Mouse (Mus musculus): Measurements from ENCODE around the gene Rpl3l. TPM values are rescaled to one million over a fixed set of nuclear protein-coding genes. Genes with fewer than 3 reads are reported as not detected.

Gene Rpl3l
- polyA plus RNA-seq, 1 experiment from 2014 or later: not detected

- H3K27ac ChIP-seq (ENCODE audit: low read depth, low read length): no peak overlapping the region
- no peak for DNase-seq (ENCODE audit: low spot score)
- no peak overlapping the region for H3K4me2 ChIP-seq (ENCODE audit: low read depth)
- H3K4me1 ChIP-seq (ENCODE audit: control insufficient read depth, insufficient read depth, low read length): no peaks in the 10 kb centered on the region
- no peaks in the 10 kb centered on the region for H3K9me3 ChIP-seq (ENCODE audit: control insufficient read depth, low read length)
- ATAC-seq (ENCODE audit: insufficient read depth, low FRiP score, low TSS enrichment): no peak
- H3K27me3 ChIP-seq (ENCODE audit: control insufficient read depth, insufficient read depth, low read length): no peaks in the 10 kb centered on the region
- H3K36me3 ChIP-seq (ENCODE audit: control insufficient read depth, insufficient read depth, low read length): no peaks in the 10 kb centered on the region
- H3K4me3 ChIP-seq (ENCODE audit: low read depth, low read length): no peak overlapping the region
- 85% methylated on average over 21 of the region's 21 CpGs for WGBS
- H3K9ac ChIP-seq (ENCODE audit: low read length): no peak overlapping the region
Observed at GRCm38 (mm10) chr17:24733434-24734050, 5.9 kb downstream of the Rpl3l start.

GRCm38 (mm10) chr17:24734513-24734912 is 6.9 kb downstream of the Rpl3l start:
- 84% methylated on average over 1 of the region's 1 CpGs for WGBS
- Histone ChIP-seq H3K4me1 (ENCODE audit: control insufficient read depth, insufficient read depth, low read length) (no peaks in the 10 kb centered on the region), H3K27me3 (ENCODE audit: control insufficient read depth, insufficient read depth, low read length) (no peaks in the 10 kb centered on the region), H3K27ac (ENCODE audit: low read depth, low read length) (no peak overlapping the region), H3K4me2 (ENCODE audit: low read depth) (no peak overlapping the region), H3K9me3 (ENCODE audit: control insufficient read depth, low read length) (no peaks in the 10 kb centered on the region), H3K36me3 (ENCODE audit: control insufficient read depth, insufficient read depth, low read length) (no peaks in the 10 kb centered on the region), H3K4me3 (ENCODE audit: low read depth, low read length) (no peak overlapping the region), H3K9ac (ENCODE audit: low read length) (no peak overlapping the region)
- DNase-seq (ENCODE audit: low spot score) (no peak), ATAC-seq (ENCODE audit: insufficient read depth, low FRiP score, low TSS enrichment) (no peak)

DNA sequence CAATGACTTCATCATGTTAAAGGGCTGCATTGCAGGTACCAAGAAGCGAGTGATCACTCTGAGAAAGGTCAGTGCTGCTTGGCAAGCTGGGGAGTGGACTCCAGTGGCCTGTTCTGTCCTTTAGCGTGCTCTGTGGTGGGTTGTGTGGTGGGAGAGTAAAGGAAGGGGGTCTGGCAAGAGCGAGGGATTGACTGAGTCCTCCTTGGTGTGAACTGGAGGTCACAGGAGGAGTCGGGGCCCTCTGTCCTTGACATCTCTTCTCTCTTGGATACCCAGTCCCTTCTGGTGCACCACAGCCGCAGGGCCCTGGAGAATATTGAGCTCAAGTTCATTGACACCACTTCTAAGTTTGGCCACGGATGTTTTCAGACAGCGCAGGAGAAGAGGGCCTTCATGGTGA is 7.8 kb downstream of the Rpl3l start:
- Histone ChIP-seq H3K9me3 (ENCODE audit: control insufficient read depth, low read length) (no peaks in the 10 kb centered on the region), H3K4me1 (ENCODE audit: control insufficient read depth, insufficient read depth, low read length) (no peaks in the 10 kb centered on the region), H3K27ac (ENCODE audit: low read depth, low read length) (no peak overlapping the region), H3K4me2 (ENCODE audit: low read depth) (no peak overlapping the region), H3K4me3 (ENCODE audit: low read depth, low read length) (no peak overlapping the region), H3K36me3 (ENCODE audit: control insufficient read depth, insufficient read depth, low read length) (no peaks in the 10 kb centered on the region), H3K27me3 (ENCODE audit: control insufficient read depth, insufficient read depth, low read length) (no peaks in the 10 kb centered on the region), H3K9ac (ENCODE audit: low read length) (no peak overlapping the region)
- ATAC-seq (ENCODE audit: insufficient read depth, low FRiP score, low TSS enrichment) (no peak), DNase-seq (ENCODE audit: low spot score) (no peak)
- 89% methylated on average over 7 of the region's 7 CpGs for WGBS

GRCm38 (mm10) chr17:24736330-24737051 is 8.9 kb downstream of the Rpl3l start, which contains the start of gene Msrb1:
Msrb1 (plus strand) TSS chr17:24736642.
- ATAC-seq (ENCODE audit: insufficient read depth, low FRiP score, low TSS enrichment) (peak; percentile 96), DNase-seq (ENCODE audit: low spot score) (peak; percentile 95)
- no peaks in the 10 kb centered on the region for H3K36me3 ChIP-seq (ENCODE audit: control insufficient read depth, insufficient read depth, low read length)
- 1% methylated on average over 29 of the region's 29 CpGs for WGBS
- no peak within 1 kb of the TSS for H3K27ac ChIP-seq (ENCODE audit: low read depth, low read length)
- no peaks in the 10 kb centered on the region for H3K4me1 ChIP-seq (ENCODE audit: control insufficient read depth, insufficient read depth, low read length)
- peak within 1 kb of the TSS; percentile 57 for H3K9ac ChIP-seq (ENCODE audit: low read length)
- H3K9me3 ChIP-seq (ENCODE audit: control insufficient read depth, low read length): no peaks in the 10 kb centered on the region
- H3K27me3 ChIP-seq (ENCODE audit: control insufficient read depth, insufficient read depth, low read length): no peaks in the 10 kb centered on the region
- H3K4me3 ChIP-seq (ENCODE audit: low read depth, low read length): peak within 1 kb of the TSS; percentile 59
- H3K4me2 ChIP-seq (ENCODE audit: low read depth): peak within 1 kb of the TSS; percentile 90

DNA sequence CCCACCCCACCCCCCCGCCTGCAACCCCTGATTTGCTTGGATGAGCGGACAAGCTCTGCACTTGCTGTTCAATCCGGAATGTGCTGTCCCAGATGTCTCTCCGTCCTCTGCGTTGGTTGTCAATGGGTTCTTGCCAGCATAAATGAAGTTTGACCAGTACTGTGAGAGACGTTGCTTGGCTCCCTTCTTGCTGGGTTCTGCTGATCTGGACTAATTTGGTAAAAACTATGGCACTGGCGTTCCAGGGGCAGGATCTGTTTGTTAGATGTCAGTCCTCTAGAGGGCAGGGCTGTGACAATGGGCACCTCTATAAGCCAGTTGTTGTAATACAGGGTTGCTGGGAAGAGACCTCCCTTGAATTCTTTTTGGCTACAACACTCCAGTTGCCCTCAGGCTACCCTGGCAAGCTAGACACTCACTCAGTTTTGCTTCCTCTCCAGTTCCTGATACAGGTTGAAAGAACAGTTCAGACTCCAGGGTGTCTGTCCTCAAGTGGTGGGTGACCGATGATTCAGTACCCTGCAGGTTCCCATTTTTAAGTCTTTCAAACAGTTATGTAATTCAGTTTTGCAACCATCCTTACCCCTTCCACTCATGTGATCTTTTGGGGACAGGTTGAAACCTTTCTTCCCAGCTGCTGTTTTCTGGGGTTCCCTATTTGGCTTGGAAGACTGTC is 9.7 kb downstream of the Rpl3l start:
- H3K4me1 ChIP-seq (ENCODE audit: control insufficient read depth, insufficient read depth, low read length): no peaks in the 10 kb centered on the region
- H3K36me3 ChIP-seq (ENCODE audit: control insufficient read depth, insufficient read depth, low read length): no peaks in the 10 kb centered on the region
- no peaks in the 10 kb centered on the region for H3K9me3 ChIP-seq (ENCODE audit: control insufficient read depth, low read length)
- DNase-seq (ENCODE audit: low spot score): no peak
- WGBS: 28% methylated on average over 8 of the region's 8 CpGs
- peak overlapping the region; percentile 90 for H3K4me2 ChIP-seq (ENCODE audit: low read depth)
- H3K9ac ChIP-seq (ENCODE audit: low read length): peak overlapping the region; percentile 57; the same call in 1 of the 2 replicates
- ATAC-seq (ENCODE audit: insufficient read depth, low FRiP score, low TSS enrichment): no peak
- H3K27me3 ChIP-seq (ENCODE audit: control insufficient read depth, insufficient read depth, low read length): no peaks in the 10 kb centered on the region
- peak overlapping the region; percentile 59 for H3K4me3 ChIP-seq (ENCODE audit: low read depth, low read length)
- H3K27ac ChIP-seq (ENCODE audit: low read depth, low read length): no peak overlapping the region

GRCm38 (mm10) chr17:24738238-24738637 is 10.6 kb downstream of the Rpl3l start:
- ATAC-seq (ENCODE audit: insufficient read depth, low FRiP score, low TSS enrichment) (no peak), DNase-seq (ENCODE audit: low spot score) (no peak)
- Histone ChIP-seq H3K4me3 (ENCODE audit: low read depth, low read length) (no peak overlapping the region), H3K9me3 (ENCODE audit: control insufficient read depth, low read length) (no peaks in the 10 kb centered on the region), H3K36me3 (ENCODE audit: control insufficient read depth, insufficient read depth, low read length) (no peaks in the 10 kb centered on the region), H3K4me1 (ENCODE audit: control insufficient read depth, insufficient read depth, low read length) (no peaks in the 10 kb centered on the region), H3K4me2 (ENCODE audit: low read depth) (no peak overlapping the region), H3K27ac (ENCODE audit: low read depth, low read length) (no peak overlapping the region), H3K9ac (ENCODE audit: low read length) (no peak overlapping the region), H3K27me3 (ENCODE audit: control insufficient read depth, insufficient read depth, low read length) (no peaks in the 10 kb centered on the region)
- 79% methylated on average over 4 of the region's 4 CpGs for WGBS

DNA sequence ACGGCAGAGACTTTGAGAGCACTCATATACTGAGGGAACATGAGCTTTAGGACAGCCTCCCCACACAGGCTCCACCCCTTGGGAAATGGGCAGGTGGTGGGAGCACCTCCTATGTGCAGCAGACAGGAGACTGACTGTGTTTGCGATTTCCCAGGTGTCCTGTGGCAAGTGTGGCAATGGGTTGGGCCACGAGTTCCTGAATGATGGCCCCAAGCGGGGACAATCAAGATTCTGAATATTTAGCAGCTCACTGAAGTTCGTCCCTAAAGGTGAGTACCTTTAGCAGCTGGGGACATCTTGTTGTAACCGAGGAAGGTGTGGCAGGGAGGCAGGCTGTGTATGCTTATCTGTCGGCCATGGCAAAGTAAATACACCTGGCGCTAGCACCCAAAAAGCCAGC is 12.3 kb downstream of the Rpl3l start:
- Histone ChIP-seq H3K4me3 (ENCODE audit: low read depth, low read length) (no peak overlapping the region), H3K36me3 (ENCODE audit: control insufficient read depth, insufficient read depth, low read length) (no peaks in the 10 kb centered on the region), H3K4me2 (ENCODE audit: low read depth) (no peak overlapping the region), H3K9me3 (ENCODE audit: control insufficient read depth, low read length) (no peaks in the 10 kb centered on the region), H3K27ac (ENCODE audit: low read depth, low read length) (no peak overlapping the region), H3K9ac (ENCODE audit: low read length) (no peak overlapping the region), H3K27me3 (ENCODE audit: control insufficient read depth, insufficient read depth, low read length) (no peaks in the 10 kb centered on the region), H3K4me1 (ENCODE audit: control insufficient read depth, insufficient read depth, low read length) (no peaks in the 10 kb centered on the region)
- WGBS: 86% methylated on average over 8 of the region's 8 CpGs
- ATAC-seq (ENCODE audit: insufficient read depth, low FRiP score, low TSS enrichment) (no peak), DNase-seq (ENCODE audit: low spot score) (no peak)

DNA sequence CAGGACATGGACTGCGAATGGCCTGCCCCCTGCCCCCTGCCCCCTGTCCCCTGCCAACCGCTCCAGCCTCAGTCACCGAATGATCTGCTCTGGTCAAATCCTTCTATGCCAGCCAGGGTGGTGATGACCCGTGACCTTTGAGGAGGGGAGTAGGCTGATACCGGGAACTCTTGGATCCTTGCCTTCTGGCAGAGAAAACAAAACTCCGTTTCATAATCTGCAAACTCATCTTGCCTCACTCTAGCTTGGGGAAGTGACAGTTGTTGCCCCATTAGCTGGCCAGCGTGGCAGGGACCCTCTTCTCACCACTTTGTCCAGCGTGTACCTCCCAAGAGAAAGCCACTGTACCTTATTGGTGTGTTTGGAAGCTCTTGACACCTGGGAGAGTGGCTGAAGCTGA is 14.7 kb downstream of the Rpl3l start:
- no peak overlapping the region for H3K27ac ChIP-seq (ENCODE audit: low read depth, low read length)
- H3K36me3 ChIP-seq (ENCODE audit: control insufficient read depth, insufficient read depth, low read length): no peaks in the 10 kb centered on the region
- H3K27me3 ChIP-seq (ENCODE audit: control insufficient read depth, insufficient read depth, low read length): no peaks in the 10 kb centered on the region
- no peaks in the 10 kb centered on the region for H3K4me1 ChIP-seq (ENCODE audit: control insufficient read depth, insufficient read depth, low read length)
- H3K9me3 ChIP-seq (ENCODE audit: control insufficient read depth, low read length): no peaks in the 10 kb centered on the region
- DNase-seq (ENCODE audit: low spot score) (no peak), ATAC-seq (ENCODE audit: insufficient read depth, low FRiP score, low TSS enrichment) (no peak)
- H3K4me2 ChIP-seq (ENCODE audit: low read depth): no peak overlapping the region
- 83% methylated on average over 8 of the region's 8 CpGs for WGBS
- no peak overlapping the region; the same call in 1 of the 2 replicates for H3K9ac ChIP-seq (ENCODE audit: low read length)
- no peak overlapping the region for H3K4me3 ChIP-seq (ENCODE audit: low read depth, low read length)
